7 mouse cellular contexts compared by ENCODE assay signal in the genomic region with DNA sequence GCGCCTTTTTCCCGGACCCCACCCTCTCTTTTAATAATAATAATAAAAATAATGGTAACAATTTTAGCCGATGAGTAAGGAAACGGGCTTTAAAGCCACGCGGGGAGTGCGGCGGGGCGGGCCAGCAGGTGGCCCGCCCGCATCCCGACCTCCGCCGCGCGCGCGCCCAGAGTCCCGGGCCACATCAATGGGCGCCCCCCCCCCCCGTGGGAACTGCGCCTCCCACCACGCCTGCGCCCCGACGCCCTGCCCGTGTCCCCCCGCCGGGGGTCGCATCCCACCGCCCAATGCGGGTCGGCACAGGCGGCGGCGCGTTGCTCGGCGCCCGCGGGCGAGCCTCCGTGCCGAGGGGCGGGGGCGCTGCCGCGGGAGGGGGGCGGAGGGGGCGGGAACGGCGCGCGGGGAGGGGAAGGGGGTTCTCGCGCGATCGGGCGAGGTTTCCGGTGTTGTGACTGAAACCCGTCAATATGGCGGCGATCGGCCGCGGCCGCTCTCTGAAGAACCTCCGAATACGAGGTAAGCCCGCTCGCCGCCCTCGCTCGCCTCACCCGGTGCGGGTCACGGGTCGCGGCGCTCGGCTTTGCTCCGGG. TPM values are rescaled to one million over a fixed set of nuclear protein-coding genes. Genes with fewer than 3 reads are reported as not detected.
DNase-seq lines count a peak whose midpoint lies in the region; ATAC-seq and TF ChIP-seq lines count a peak whose summit lies in the region.

A gene (plus strand): TSS at position 444 of the 590 bp plus-strand sequence.

- peaks cover 12% of the 10 kb centered on the region for H3K4me1 ChIP-seq in limb, embryonic 14.5 days (ENCODE audit: control insufficient read depth, insufficient read depth, low read length)
- H3K4me1 ChIP-seq in midbrain, embryonic 16.5 days (ENCODE audit: control insufficient read depth, insufficient read depth, low read length) = peaks cover 31% of the 10 kb centered on the region
- peaks cover 4% of the 10 kb centered on the region for H3K4me1 ChIP-seq in spleen, adult 2 months (ENCODE audit: control insufficient read depth, insufficient read depth, insufficient read length)

- 0 out of 2 replicates have a peak, but pooled peaks have one; percentile 53 for TF ChIP-seq POLR2A in limb, embryonic 14.5 days (IDR thresholded peaks at IDR 0.05; ENCODE audit: borderline replicate concordance, extremely low read depth, insufficient read depth, insufficient read length)
- TF ChIP-seq POLR2A in spleen, adult 2 months (IDR thresholded peaks at IDR 0.05; ENCODE audit: low read depth, low read length) = peak; percentile 51

- H3K36me3 ChIP-seq in limb, embryonic 14.5 days (ENCODE audit: control insufficient read depth, insufficient read depth, low read length) = no peaks in the 10 kb centered on the region
- no peaks in the 10 kb centered on the region for H3K36me3 ChIP-seq in midbrain, embryonic 16.5 days (ENCODE audit: control insufficient read depth, insufficient read depth, low read length)
- H3K36me3 ChIP-seq in spleen, adult 2 months (ENCODE audit: control insufficient read depth, insufficient read depth, low read length) = no peaks in the 10 kb centered on the region

- H3K9ac ChIP-seq in limb, embryonic 14.5 days (ENCODE audit: low read depth, low read length, severe bottlenecking) = peak within 1 kb of the TSS; percentile 90
- peak within 1 kb of the TSS; percentile 96 for H3K9ac ChIP-seq in midbrain, embryonic 16.5 days (ENCODE audit: low read depth, low read length)

- 0 out of 2 replicates have a peak, but pooled peaks cover 4% of the 10 kb centered on the region for H3K27me3 ChIP-seq in limb, embryonic 14.5 days (ENCODE audit: control insufficient read depth, insufficient read depth, low read length)
- H3K27me3 ChIP-seq in midbrain, embryonic 16.5 days (ENCODE audit: control insufficient read depth, insufficient read depth, low read depth, low read length) = no peaks in the 10 kb centered on the region
- 0 out of 2 replicates have a peak, but pooled peaks cover 6% of the 10 kb centered on the region for H3K27me3 ChIP-seq in spleen, adult 2 months (ENCODE audit: control insufficient read depth, insufficient read depth, low read length)

- 0% methylated on average over 36 of the region's 82 CpGs for WGBS in limb, embryonic 14.5 days
- WGBS in midbrain, embryonic 16.5 days = under 1% methylated on average over 46 of the region's 82 CpGs
- WGBS in spleen, adult 2 months = under 1% methylated on average over 61 of the region's 82 CpGs

- ATAC-seq in limb, embryonic 14.5 days (ENCODE audit: low FRiP score, low read depth) = peak; percentile 85
- peak; percentile 93 for ATAC-seq in midbrain, embryonic 16.5 days

- peak; percentile 93 for DNase-seq in adrenal gland, postnatal 10 days
- peak; percentile 92 for DNase-seq in embryo, embryonic 9.5 days (ENCODE audit: extremely low spot score)
- peak; percentile 98 for DNase-seq in heart, adult 11 months
- DNase-seq in kidney, adult 18-20 months = peak; percentile 86
- peak; percentile 93 for DNase-seq in limb, embryonic 14.5 days (ENCODE audit: low spot score)
- peak; percentile 67 to 86 for DNase-seq in spleen, adult 2 months (ENCODE audit: low read depth in 1 of 2, low spot score in 2 of 2)

- H3K27ac ChIP-seq in limb, embryonic 14.5 days (replicated peaks; ENCODE audit: low read depth, low read length) = peak within 1 kb of the TSS; percentile 90
- H3K27ac ChIP-seq in midbrain, embryonic 16.5 days (ENCODE audit: low read length) = peak within 1 kb of the TSS; percentile 95
- peak within 1 kb of the TSS; percentile 85 for H3K27ac ChIP-seq in spleen, adult 2 months (ENCODE audit: insufficient read depth, low read length)

- H3K9me3 ChIP-seq in limb, embryonic 14.5 days (ENCODE audit: control insufficient read depth, low read length) = no peaks in the 10 kb centered on the region
- H3K9me3 ChIP-seq in midbrain, embryonic 16.5 days (replicated peaks; ENCODE audit: control insufficient read depth, low read length, poor library complexity, severe bottlenecking) = no peaks in the 10 kb centered on the region

- H3K4me2 ChIP-seq in limb, embryonic 14.5 days (replicated peaks; ENCODE audit: low read depth, low read length, severe bottlenecking) = peak within 1 kb of the TSS; percentile 87
- H3K4me2 ChIP-seq in midbrain, embryonic 16.5 days (ENCODE audit: low read length) = peak within 1 kb of the TSS; percentile 82

- no peak for TF ChIP-seq CTCF in spleen, adult 2 months (IDR thresholded peaks at IDR 0.05; ENCODE audit: extremely low read depth, insufficient read depth, insufficient read length, insufficient replicate concordance)

- peak within 1 kb of the TSS; percentile 67 for H3K4me3 ChIP-seq in limb, embryonic 14.5 days (replicated peaks; ENCODE audit: low read length)
- peak within 1 kb of the TSS; percentile 96 for H3K4me3 ChIP-seq in midbrain, embryonic 16.5 days (ENCODE audit: low read depth, low read length)
- H3K4me3 ChIP-seq in spleen, adult 2 months (ENCODE audit: extremely low read depth, insufficient read depth, insufficient read length) = peak within 1 kb of the TSS; percentile 91

RNA-seq across cellular contexts. Expression of the gene that starts here (rescaled TPM):
- 10 to 100 TPM; 23.5 to 27.0 TPM for total RNA-seq in adrenal gland, postnatal 10 days (2021)
- 12.1 and 13.6 TPM in 2 replicates for polyA plus RNA-seq in limb, embryonic 14.5 days (2012; rRNA removed)
- polyA plus RNA-seq in limb, embryonic 14.5 days (2014; fragmentation: Nextera tagmentation; extraction: Ambion mirVana) = 37.8 and 43.3 TPM in 2 replicates
- polyA plus RNA-seq in midbrain, embryonic 16.5 days (2015; fragmentation: Nextera tagmentation; extraction: Ambion mirVana) = 57.1 and 64.4 TPM in 2 replicates
- polyA plus RNA-seq in spleen, adult 2 months (2012; rRNA removed) = 5.2 and 6.2 TPM in 2 replicates

Comparison
In these comparisons a context has a peak if more than half of its experiments do, and no peak if none do; other contexts are left out.
1. Peak in every context shown above with its lines: DNase-seq, ATAC-seq, H3K4me3 ChIP-seq and H3K27ac ChIP-seq.